Mouse (Mus musculus): Measurements from ENCODE around the gene Sec31a. TPM values are rescaled to one million over a fixed set of nuclear protein-coding genes. Genes with fewer than 3 reads are reported as not detected.
"Not testable (repeated sequence)": the region's sequence is repeated elsewhere in the genome, so short reads cannot be mapped to it uniquely, and the experiment has no call there.

Gene Sec31a
- polyA plus RNA-seq, 1 experiment from 2014 or later: 150 TPM

DNA sequence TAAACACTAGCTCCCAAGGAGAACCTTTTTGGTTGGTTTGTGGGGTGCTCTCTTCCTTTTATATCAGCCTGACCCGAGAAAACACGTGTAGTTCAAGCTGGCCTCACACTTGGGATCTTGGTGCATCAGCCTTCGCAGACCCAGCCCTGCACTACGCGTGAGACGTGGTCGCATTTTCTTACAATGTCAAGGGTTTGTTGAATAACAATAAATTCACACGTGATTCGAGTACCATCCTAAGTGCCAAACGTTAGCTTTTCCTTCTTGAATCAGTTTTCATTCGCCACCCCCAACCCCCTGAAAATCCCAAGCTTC is 14.0 kb upstream of the Sec31a start:
- no peaks in the 10 kb centered on the region for H3K9me3 ChIP-seq (replicated peaks; ENCODE audit: control insufficient read depth, low read length)
- H3K36me3 ChIP-seq (ENCODE audit: control insufficient read depth, insufficient read depth): peaks cover 13% of the 10 kb centered on the region
- peak overlapping the region; percentile 73 for H3K9ac ChIP-seq (ENCODE audit: low read length)
- peak overlapping the region; percentile 67 for H3K27ac ChIP-seq (ENCODE audit: low read length)
- WGBS: 3% methylated on average over 11 of the region's 11 CpGs
- no peak for ATAC-seq (replicated peaks; ENCODE audit: extremely low read depth, insufficient read depth, low FRiP score)
- H3K27me3 ChIP-seq (ENCODE audit: control insufficient read depth, insufficient read depth, low read length): no peaks in the 10 kb centered on the region
- H3K4me3 ChIP-seq (ENCODE audit: low read length): peak overlapping the region; percentile 55
- peak overlapping the region; percentile 89 for H3K4me2 ChIP-seq (ENCODE audit: low read depth, low read length)
- H3K4me1 ChIP-seq (ENCODE audit: control insufficient read depth, insufficient read depth, low read length): peaks cover 23% of the 10 kb centered on the region

DNA sequence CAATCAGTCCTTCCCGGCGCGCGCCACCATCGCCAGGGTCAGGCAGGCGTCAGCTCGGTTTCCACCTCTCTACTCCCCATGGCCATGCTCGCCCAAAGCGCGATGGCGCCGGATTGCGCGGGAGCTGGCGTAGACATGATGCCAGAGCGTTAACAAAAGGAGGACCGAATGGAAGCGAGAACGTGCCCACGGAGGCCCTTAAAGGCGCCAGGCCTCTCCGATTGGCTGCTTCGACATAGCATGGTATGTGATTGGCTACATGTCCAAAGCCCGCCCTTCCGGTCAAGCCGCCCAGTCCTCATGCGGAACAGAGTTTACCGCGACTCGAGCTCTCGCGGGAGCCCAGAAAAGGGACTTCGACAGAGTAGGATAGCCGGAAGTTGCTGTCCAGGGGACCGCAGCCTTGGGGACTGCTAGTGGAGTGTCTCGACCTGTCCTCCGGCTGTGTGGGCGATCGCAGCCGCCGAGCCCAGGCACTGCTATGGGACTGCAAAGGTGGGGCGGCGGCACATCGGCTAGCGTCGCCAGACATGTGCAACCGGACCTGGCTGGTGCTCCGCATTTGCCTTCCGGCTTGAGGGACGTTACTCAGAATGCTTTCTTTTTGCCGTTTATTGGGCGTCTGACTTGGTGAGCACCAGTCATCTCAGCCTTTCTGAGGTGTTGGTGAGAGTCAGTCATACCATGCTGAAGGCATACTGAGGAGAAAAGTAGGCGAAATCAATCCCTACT is 13.5 kb upstream of the Sec31a start:
- Histone ChIP-seq H3K9ac (ENCODE audit: low read length) (peak overlapping the region; percentile 97), H3K27me3 (ENCODE audit: control insufficient read depth, insufficient read depth, low read length) (no peaks in the 10 kb centered on the region), H3K4me3 (ENCODE audit: low read length) (peak overlapping the region; percentile 55), H3K36me3 (ENCODE audit: control insufficient read depth, insufficient read depth) (peaks cover 15% of the 10 kb centered on the region), H3K27ac (ENCODE audit: low read length) (peak overlapping the region; percentile 92), H3K4me2 (ENCODE audit: low read depth, low read length) (peak overlapping the region; percentile 89), H3K9me3 (replicated peaks; ENCODE audit: control insufficient read depth, low read length) (no peaks in the 10 kb centered on the region), H3K4me1 (ENCODE audit: control insufficient read depth, insufficient read depth, low read length) (peaks cover 26% of the 10 kb centered on the region)
- WGBS: under 1% methylated on average over 53 of the region's 53 CpGs
- ATAC-seq (replicated peaks; ENCODE audit: extremely low read depth, insufficient read depth, low FRiP score): peak; percentile 99

DNA sequence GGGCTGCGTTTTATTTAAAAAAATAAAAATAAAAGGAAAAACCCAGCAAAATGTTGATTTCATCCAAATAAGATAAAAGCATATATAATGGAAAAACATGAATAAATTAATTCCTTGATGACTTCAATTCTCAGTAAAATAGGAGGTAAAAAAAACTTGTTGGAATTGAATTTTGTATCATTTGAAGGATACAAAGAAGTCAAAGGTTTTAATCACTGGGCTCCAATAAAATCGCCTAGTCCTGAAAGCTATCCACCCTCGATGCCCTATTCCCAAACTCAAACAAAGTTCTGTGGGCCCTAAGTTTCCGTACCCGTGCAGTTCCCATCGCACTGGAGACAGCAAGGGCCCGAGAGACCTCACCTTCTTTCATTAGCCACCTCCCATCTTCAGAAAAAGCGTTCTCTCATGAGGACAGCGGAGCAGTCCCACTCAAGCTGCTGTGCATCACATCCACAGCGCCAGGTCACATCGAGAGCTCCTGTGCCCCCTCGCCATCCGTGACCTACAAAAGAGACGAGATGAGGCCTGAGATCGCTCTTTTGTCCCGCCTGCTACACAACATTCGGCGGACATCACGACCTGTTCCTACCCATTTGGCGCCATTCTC is 12.8 kb upstream of the Sec31a start:
- no peaks in the 10 kb centered on the region for H3K9me3 ChIP-seq (replicated peaks; ENCODE audit: control insufficient read depth, low read length)
- peak overlapping the region; percentile 70 for H3K4me2 ChIP-seq (ENCODE audit: low read depth, low read length)
- peak; percentile 50 for ATAC-seq (replicated peaks; ENCODE audit: extremely low read depth, insufficient read depth, low FRiP score)
- peak overlapping the region; percentile 55 for H3K4me3 ChIP-seq (ENCODE audit: low read length)
- peaks cover 20% of the 10 kb centered on the region for H3K36me3 ChIP-seq (ENCODE audit: control insufficient read depth, insufficient read depth)
- peak overlapping the region; percentile 92 for H3K27ac ChIP-seq (ENCODE audit: low read length)
- peak overlapping the region; percentile 97 for H3K9ac ChIP-seq (ENCODE audit: low read length)
- WGBS: under 1% methylated on average over 20 of the region's 20 CpGs
- no peaks in the 10 kb centered on the region for H3K27me3 ChIP-seq (ENCODE audit: control insufficient read depth, insufficient read depth, low read length)
- peaks cover 32% of the 10 kb centered on the region for H3K4me1 ChIP-seq (ENCODE audit: control insufficient read depth, insufficient read depth, low read length)

DNA sequence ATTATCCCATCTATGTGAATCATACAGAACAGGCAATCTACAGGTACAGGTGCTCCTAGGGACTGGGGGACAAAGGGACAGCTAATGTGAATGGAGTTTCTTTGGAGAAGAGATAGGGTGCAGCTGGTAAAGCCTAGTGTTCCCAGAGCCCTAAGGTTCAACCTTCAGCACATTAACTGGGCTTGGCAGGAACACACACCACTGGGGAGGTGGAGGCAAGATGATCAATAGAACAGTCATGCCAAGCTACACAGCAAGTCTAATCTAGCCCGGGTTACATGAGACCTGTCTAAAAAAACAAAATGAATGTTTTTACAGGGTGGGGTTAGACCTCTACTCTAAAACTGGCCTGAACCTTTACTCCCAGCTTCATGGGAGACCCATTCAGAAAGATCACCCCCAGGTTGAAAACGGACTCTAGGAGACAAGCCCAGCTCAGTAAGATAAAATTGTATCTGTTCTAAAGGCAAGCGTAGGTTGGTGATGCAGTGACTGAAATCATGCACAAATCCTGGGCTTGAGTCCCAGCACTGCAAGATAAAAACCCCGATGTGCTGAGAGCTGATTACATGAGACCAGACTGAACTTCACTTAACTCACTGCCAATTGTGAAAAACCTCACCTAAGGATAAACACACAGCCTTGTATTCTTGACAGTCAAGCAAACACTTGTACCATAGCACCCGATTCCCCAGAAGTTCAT is 12.1 kb upstream of the Sec31a start:
- WGBS: 7% methylated on average over 5 of the region's 5 CpGs
- no peaks in the 10 kb centered on the region for H3K27me3 ChIP-seq (ENCODE audit: control insufficient read depth, insufficient read depth, low read length)
- peak overlapping the region; percentile 97 for H3K9ac ChIP-seq (ENCODE audit: low read length)
- H3K4me1 ChIP-seq (ENCODE audit: control insufficient read depth, insufficient read depth, low read length): peaks cover 35% of the 10 kb centered on the region
- no peaks in the 10 kb centered on the region for H3K9me3 ChIP-seq (replicated peaks; ENCODE audit: control insufficient read depth, low read length)
- peak overlapping the region; percentile 55 for H3K4me3 ChIP-seq (ENCODE audit: low read length)
- peak overlapping the region; percentile 60; the same call in 1 of the 2 replicates for H3K27ac ChIP-seq (ENCODE audit: low read length)
- no peak for ATAC-seq (replicated peaks; ENCODE audit: extremely low read depth, insufficient read depth, low FRiP score)
- H3K4me2 ChIP-seq (ENCODE audit: low read depth, low read length): peak overlapping the region; percentile 70
- peaks cover 20% of the 10 kb centered on the region for H3K36me3 ChIP-seq (ENCODE audit: control insufficient read depth, insufficient read depth)

DNA sequence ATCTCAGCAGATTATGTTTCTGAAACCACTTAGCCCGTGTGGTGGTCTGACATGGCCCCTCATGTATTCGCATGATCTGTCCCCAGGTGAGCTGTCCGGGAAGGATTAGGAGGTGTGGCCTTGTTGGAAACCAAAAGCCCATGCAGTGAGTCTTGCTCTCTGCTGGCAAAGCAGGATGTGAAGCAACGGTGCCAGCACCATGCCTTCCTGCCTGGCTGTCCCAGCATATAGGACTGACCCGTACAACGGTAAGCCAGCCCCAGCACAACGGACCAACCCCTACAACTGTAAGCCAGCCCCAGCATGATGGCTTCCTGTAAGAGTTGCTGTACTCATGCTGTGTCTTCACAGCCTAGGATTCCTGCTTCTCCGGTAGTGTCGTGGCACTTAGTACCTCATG is 11.2 kb upstream of the Sec31a start:
- H3K27ac ChIP-seq (ENCODE audit: low read length): no peak overlapping the region
- WGBS: 57% methylated on average over 9 of the region's 9 CpGs
- H3K27me3 ChIP-seq (ENCODE audit: control insufficient read depth, insufficient read depth, low read length): no peaks in the 10 kb centered on the region
- H3K4me1 ChIP-seq (ENCODE audit: control insufficient read depth, insufficient read depth, low read length): peaks cover 35% of the 10 kb centered on the region
- peak overlapping the region; percentile 55 for H3K4me3 ChIP-seq (ENCODE audit: low read length)
- H3K36me3 ChIP-seq (ENCODE audit: control insufficient read depth, insufficient read depth): peaks cover 23% of the 10 kb centered on the region
- no peaks in the 10 kb centered on the region for H3K9me3 ChIP-seq (replicated peaks; ENCODE audit: control insufficient read depth, low read length)
- H3K9ac ChIP-seq (ENCODE audit: low read length): peak overlapping the region; percentile 59
- H3K4me2 ChIP-seq (ENCODE audit: low read depth, low read length): peak overlapping the region; percentile 70
- ATAC-seq (replicated peaks; ENCODE audit: extremely low read depth, insufficient read depth, low FRiP score): no peak

DNA sequence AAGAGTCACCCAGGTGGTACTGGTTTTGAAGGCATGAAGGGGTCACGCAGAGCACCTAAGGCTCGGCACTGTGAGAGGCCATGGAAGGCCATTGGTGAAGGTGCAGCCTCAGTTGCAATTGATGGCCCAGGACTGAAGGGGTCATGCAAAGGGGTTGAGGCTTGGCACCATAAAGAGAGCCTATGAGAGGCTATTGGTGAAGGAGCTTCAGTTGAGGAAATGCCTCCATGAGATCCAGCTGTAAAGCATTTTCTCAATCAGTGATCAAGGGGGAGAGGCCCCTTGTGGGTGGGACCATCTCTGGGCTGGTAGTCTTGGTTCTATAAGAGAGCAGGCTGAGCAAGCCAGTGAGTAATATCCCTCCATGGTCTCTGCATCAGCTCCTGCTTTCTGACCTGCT is 9.8 kb upstream of the Sec31a start:
- H3K27ac ChIP-seq (ENCODE audit: low read length); H3K9me3 ChIP-seq (replicated peaks; ENCODE audit: control insufficient read depth, low read length); H3K4me2 ChIP-seq (ENCODE audit: low read depth, low read length); H3K27me3 ChIP-seq (ENCODE audit: control insufficient read depth, insufficient read depth, low read length); H3K9ac ChIP-seq (ENCODE audit: low read length); ATAC-seq (replicated peaks; ENCODE audit: extremely low read depth, insufficient read depth, low FRiP score); H3K4me3 ChIP-seq (ENCODE audit: low read length): not testable (repeated sequence)
- H3K36me3 ChIP-seq (ENCODE audit: control insufficient read depth, insufficient read depth): peaks cover 35% of the 10 kb centered on the region
- peaks cover 35% of the 10 kb centered on the region for H3K4me1 ChIP-seq (ENCODE audit: control insufficient read depth, insufficient read depth, low read length)
- WGBS: 87% methylated on average over 2 of the region's 2 CpGs

DNA sequence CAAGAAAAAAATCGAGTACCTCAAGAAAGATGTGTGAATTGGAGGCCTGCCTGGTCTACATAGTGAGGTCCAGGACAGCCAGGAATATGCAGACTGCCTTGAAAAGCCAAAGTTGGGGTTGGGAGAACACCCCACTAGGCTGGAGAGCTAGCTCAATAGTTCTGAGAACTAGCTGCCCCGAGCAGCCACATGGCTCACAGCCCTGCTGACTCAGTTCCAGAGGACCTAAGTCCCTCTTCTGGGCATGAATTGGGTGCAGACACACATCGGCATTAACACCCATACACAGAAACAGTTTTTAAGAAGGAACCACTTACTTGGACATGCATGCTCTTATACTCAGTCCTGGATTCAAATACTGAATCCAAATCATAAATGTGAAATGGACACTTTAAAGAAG is 8.2 kb upstream of the Sec31a start:
- peak overlapping the region; percentile 56 for H3K9ac ChIP-seq (ENCODE audit: low read length)
- H3K27ac ChIP-seq (ENCODE audit: low read length): peak overlapping the region; percentile 10; the same call in 1 of the 2 replicates
- no peaks in the 10 kb centered on the region for H3K9me3 ChIP-seq (replicated peaks; ENCODE audit: control insufficient read depth, low read length)
- peaks cover 30% of the 10 kb centered on the region for H3K4me1 ChIP-seq (ENCODE audit: control insufficient read depth, insufficient read depth, low read length)
- H3K4me3 ChIP-seq (ENCODE audit: low read length): peak overlapping the region; percentile 17
- ATAC-seq (replicated peaks; ENCODE audit: extremely low read depth, insufficient read depth, low FRiP score): no peak
- H3K27me3 ChIP-seq (ENCODE audit: control insufficient read depth, insufficient read depth, low read length): no peaks in the 10 kb centered on the region
- H3K36me3 ChIP-seq (ENCODE audit: control insufficient read depth, insufficient read depth): peaks cover 43% of the 10 kb centered on the region
- H3K4me2 ChIP-seq (ENCODE audit: low read depth, low read length): peak overlapping the region; percentile 23; the same call in 1 of the 2 replicates
- 70% methylated on average over 3 of the region's 3 CpGs for WGBS

DNA sequence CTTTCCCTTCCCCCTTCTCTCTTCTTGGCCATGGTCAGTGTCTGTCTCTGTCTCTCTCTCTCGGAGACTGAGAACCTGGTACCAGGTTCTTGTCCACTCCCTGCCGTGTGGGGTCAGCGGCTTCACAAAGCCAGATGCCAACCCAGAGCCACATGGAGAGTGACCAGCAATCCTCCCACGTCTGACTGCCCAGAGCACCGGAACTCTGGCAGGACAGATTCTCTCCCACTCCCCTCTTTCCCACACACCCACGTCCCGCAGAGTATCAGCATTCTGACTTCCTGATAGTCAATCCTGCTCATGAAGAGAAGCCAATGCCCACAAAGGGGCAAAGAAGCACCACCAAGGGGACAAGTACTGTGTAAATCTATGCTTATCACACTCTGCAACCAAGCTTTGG is 7.6 kb upstream of the Sec31a start:
- Histone ChIP-seq H3K27me3 (ENCODE audit: control insufficient read depth, insufficient read depth, low read length) (no peaks in the 10 kb centered on the region), H3K4me1 (ENCODE audit: control insufficient read depth, insufficient read depth, low read length) (peaks cover 30% of the 10 kb centered on the region), H3K9me3 (replicated peaks; ENCODE audit: control insufficient read depth, low read length) (no peaks in the 10 kb centered on the region), H3K27ac (ENCODE audit: low read length) (0 out of 2 replicates have a peak overlapping the region, but pooled peaks have one; percentile 24), H3K4me3 (ENCODE audit: low read length) (no peak overlapping the region), H3K4me2 (ENCODE audit: low read depth, low read length) (no peak overlapping the region), H3K36me3 (ENCODE audit: control insufficient read depth, insufficient read depth) (peaks cover 46% of the 10 kb centered on the region), H3K9ac (ENCODE audit: low read length) (no peak overlapping the region)
- 54% methylated on average over 7 of the region's 7 CpGs for WGBS
- ATAC-seq (replicated peaks; ENCODE audit: extremely low read depth, insufficient read depth, low FRiP score): no peak

DNA sequence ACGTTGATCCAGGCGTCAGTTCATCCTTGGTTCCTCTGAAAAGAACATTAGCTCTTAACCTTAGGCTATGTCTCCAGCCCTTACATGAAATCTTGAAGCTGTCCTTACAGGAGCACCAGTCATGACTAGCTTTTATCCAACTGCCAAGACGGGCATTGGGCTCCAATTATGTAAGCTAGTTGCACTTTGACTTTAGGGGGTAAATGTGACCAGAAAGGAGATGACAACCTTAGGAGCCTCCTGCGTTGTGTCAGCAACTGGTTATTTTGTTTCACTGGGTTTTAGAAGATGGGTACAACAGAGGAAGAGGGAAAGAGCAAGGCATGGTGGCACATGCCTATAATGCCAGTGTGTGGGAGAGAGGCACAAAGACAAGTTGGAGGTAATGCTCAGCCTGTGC is 2.8 kb upstream of the Sec31a start:
- 73% methylated on average over 4 of the region's 4 CpGs for WGBS
- no peak overlapping the region for H3K4me3 ChIP-seq (ENCODE audit: low read length)
- H3K4me2 ChIP-seq (ENCODE audit: low read depth, low read length): no peak overlapping the region
- no peak for ATAC-seq (replicated peaks; ENCODE audit: extremely low read depth, insufficient read depth, low FRiP score)
- H3K4me1 ChIP-seq (ENCODE audit: control insufficient read depth, insufficient read depth, low read length): peaks cover 11% of the 10 kb centered on the region
- no peak overlapping the region for H3K9ac ChIP-seq (ENCODE audit: low read length)
- H3K27me3 ChIP-seq (ENCODE audit: control insufficient read depth, insufficient read depth, low read length): no peaks in the 10 kb centered on the region
- H3K9me3 ChIP-seq (replicated peaks; ENCODE audit: control insufficient read depth, low read length): no peaks in the 10 kb centered on the region
- H3K36me3 ChIP-seq (ENCODE audit: control insufficient read depth, insufficient read depth): peaks cover 26% of the 10 kb centered on the region
- H3K27ac ChIP-seq (ENCODE audit: low read length): no peak overlapping the region

Data from heart, embryonic 16.5 days (tissue).